Mouse (Mus musculus): ENCODE results near the gene Znhit6. TPM values are rescaled to one million over a fixed set of nuclear protein-coding genes. Genes with fewer than 3 reads are reported as not detected.

The Znhit6 gene
- total RNA-seq, 2 experiments from 2014 or later = 10.5 to 11.1 TPM

DNA sequence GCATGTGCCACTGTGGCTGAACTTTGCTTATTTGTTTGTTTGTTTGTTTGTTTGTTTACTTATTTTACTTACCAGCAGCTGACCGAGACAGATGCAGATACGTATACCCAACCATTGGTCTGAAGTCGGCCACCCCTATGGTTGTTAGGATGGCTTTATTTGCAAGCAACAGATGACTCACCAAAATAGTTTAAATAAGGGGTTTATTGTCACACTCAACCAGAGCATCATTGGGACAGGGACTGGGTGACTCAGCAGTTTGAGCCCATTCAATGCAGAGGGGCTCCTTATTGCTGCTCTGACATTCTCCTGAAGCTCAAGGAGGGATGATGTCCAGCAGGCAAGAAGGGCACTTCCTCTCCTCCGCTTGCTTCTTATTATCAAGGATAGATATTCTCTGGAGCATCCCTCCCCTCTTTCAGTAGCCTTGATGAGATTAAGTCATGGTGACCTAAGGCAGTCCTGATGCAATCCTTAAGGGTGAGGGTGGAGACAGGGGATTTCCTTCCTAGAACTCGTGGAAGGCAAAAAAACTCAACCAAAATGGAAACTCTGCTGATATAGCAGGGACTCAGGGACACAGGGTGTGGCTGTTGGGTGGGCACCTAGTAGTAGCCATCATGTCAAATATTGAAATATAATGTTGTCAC lies 65.2 kb downstream of the Znhit6 start:
- intact Hi-C loops (cut with DNase I) = no loop called here

DNA sequence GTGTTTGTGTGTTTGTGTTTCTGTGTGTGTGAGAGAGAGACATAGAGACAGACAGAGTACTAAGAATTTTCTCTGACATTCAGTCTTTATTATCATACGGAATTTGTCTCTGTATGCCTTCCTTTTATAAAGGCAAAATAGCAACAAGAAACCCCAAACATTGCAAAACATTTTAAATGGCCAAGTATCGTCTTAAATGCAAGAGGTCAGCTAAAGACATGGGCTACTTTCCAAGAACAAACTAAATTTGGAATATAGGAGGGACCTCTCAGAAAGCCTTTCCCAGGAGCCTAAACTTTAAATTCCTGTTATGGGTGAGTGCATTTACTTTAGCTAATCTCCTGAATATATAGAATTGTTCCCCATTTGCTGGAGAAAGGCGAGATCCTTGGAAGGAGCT lies 65.9 kb downstream of the Znhit6 start:
- no peak for DNase-seq (ENCODE audit: low spot score)
- intact Hi-C loops (cut with DNase I) = no loop called here

More for the DNA sequence above, 65.2 kb downstream of the Znhit6 start:
- DNase-seq (ENCODE audit: low spot score) = no peak

DNA sequence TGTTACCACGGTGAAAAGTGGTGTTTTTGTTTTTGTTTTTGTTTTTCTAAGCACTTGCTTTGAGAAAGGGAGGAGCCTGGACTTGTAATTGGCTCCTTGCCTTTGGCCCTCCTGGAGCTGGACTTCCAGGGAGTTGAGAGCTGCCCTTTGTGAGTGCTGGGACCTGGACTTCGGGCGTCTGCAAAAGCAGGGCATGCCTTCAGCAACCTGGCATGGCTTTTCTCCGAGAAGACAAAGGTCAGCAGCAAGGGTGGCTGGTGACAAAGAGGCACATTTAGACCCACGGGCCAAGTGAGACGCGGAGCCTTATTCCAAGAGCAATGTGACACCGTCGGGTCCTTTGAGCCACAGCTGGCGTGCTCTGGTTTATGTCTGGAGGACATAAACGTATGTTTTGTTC lies 66.9 kb downstream of the Znhit6 start:
- intact Hi-C loops (cut with DNase I) = no loop called here
- no peak for DNase-seq (ENCODE audit: low spot score)

DNA sequence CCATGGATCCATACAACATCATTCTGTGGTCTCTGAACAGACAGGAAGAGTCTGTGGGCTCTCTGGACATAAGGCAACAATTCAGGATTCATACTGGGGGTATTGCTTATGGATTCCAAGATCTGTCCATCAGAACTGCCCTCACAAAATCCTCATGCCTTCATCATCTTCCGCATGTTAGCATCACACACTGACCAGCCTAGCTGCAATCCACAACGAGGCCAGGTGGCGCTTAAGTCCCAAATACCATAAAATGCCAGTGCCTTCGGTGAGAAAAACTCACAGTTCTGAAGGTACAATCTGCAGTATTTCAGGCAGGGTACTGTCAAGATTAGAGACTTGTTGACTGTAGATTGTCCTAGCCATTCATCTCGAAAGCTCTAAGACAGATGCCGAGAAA lies 69.5 kb downstream of the Znhit6 start:
- DNase-seq (ENCODE audit: low spot score) = no peak
- intact Hi-C loops (cut with DNase I) = loop anchor here (5.0 kb wide), 1 partner anchor 262 kb away; no protein-coding TSS in a partner anchor

DNA sequence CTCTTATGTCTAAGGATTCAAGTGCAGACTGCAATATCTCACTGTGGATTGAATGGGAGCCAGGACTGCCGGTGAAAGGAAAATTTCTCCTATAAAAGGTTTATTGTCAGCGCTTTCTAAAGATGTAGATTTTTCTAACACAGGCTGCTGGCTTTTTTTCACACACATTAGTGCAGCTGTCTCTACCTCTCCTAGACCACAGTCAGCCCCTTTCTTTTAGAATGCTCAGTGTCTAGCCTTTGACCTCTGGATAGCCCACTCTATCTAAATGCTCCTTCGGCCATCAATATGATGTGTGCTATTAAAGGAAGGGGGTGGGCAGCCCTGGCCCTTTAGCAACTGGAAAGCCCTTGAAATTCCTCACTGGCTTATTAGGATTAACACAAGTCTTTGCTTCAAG lies 70.0 kb downstream of the Znhit6 start:
- intact Hi-C loops (cut with DNase I) = loop anchor here (5.0 kb wide), 1 partner anchor 261 kb away; no protein-coding TSS in a partner anchor
- no peak for DNase-seq (ENCODE audit: low spot score)

DNA sequence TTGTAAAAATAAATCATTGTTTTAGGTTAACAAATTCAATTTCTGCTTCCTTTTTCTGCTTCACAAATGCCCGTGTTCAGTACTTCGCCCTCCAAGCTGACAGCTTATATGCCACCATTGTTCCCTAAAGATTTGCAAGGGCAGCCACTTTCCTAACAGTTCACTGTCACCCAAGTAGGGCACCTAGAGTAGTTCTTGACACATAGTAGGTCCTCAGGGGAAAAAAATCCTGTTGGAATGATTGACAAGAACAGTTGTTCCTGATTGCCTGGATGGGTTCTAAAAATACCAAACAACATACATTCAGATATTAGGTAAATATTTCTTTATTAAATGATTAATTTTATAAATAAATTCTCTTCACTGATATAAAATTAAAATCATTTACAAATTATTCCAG lies 70.7 kb downstream of the Znhit6 start:
- DNase-seq (ENCODE audit: low spot score) = no peak
- intact Hi-C loops (cut with DNase I) = loop anchor here (5.0 kb wide), 1 partner anchor 261 kb away; no protein-coding TSS in a partner anchor

DNA sequence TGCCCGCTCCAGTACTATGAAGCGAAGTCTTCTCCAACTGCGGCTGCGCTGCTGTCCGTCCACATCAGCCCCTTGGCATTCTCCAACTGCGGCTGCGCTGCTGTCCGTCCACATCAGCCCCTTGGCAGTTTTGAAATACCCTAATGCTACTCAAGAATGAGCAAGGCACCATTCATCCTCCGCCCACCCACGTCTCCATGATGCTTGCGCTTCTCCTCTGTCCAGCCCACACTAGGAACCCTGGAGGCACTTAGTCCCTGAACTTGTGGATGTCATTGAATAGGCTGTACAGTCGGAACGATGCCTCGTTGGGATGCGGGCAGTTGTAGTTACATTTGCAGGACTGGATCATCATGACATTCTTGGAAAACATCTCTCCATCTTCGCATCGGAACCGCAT lies 71.4 kb downstream of the Znhit6 start:
- intact Hi-C loops (cut with DNase I) = loop anchor here (5.0 kb wide), 1 partner anchor 260 kb away; no protein-coding TSS in a partner anchor
- no peak for DNase-seq (ENCODE audit: low spot score)

DNA sequence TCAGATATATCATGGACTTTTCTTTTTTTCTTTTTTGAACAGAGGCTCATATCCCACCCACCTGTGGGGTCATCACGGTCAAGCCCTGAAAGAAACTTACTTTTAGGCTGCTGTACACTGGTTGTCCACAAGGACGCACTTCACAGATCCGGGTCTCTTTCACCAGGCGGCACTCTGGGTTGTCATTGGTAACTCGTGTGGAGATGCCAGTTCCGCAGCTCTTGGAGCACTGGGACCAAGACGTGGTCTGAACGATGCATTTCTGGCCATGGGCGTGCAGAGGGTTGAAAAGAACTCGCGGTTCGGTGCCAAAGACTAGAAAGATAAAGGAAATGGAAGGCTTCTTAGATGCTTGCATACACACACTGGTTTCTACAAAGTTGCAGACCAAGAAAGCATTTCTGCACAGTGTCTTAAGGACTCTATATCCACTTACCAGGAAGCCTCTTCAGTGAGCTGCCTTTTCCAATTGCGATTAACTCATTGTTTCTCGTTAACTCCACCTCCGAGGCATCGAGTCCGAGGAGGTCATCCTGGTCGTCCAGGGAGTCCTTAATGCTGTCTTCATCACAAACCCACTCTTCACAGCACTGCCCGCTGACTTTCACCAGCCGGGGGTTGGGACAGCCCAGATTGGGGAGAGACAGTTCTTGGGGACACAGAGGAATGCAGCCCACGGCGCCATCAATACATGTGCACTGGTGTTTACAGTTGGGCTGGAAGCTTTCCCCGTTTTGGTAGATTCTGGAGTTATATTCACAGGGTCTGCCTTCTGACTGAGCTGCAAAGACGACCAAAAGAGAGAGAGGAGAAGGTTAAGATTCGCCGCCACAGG lies 72.3 kb downstream of the Znhit6 start:
- intact Hi-C loops (cut with DNase I) = loop anchor here (2.0 to 5.0 kb wide), 3 partner anchors 66 to 259 kb away; no protein-coding TSS in a partner anchor
- no peak for DNase-seq (ENCODE audit: low spot score)

DNA sequence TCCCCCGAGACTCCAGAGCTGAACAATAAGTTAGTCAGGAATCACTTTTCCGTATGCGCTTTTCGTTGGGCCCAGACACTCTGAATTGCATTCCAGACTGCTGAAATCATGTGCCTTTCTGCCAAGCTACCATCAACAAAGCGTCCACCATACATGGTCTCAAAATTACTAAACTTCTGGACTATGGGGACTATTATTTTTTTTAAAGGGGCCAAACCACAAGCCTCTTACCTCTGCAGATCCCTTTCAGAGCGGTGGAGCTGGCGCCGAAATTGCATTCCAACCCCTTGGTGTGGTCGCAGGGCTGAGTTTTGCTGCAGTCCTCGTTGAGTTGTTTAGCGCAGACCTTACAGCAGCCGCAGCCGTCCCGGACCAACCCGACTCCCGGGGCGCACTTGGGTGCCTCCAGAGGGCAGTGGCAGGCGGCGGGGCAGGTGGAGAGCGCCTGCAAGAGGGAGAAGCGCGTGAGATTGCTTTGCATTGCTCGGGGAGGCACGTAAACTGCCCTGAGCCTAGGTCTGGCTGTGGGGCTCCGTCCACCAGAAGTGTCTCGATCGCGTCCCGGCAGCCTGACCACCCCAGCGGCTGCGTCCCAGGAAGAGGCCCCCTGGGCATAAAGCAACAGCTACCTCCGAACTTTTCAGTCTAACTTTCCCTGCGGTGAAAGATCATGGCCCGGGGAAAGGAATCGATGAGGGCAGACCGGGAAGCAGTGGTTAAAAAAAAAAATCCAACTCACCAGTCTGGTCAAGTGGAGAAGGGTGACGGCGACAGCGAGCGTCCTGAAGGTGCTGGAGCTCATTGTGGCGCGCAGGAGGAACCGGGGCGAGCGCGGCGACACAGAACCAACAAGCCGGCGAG lies 73.2 kb downstream of the Znhit6 start:
- intact Hi-C loops (cut with DNase I) = loop anchor here (2.0 to 5.0 kb wide), 3 partner anchors 66 to 258 kb away; no protein-coding TSS in a partner anchor
- no peak for DNase-seq (ENCODE audit: low spot score)

DNA sequence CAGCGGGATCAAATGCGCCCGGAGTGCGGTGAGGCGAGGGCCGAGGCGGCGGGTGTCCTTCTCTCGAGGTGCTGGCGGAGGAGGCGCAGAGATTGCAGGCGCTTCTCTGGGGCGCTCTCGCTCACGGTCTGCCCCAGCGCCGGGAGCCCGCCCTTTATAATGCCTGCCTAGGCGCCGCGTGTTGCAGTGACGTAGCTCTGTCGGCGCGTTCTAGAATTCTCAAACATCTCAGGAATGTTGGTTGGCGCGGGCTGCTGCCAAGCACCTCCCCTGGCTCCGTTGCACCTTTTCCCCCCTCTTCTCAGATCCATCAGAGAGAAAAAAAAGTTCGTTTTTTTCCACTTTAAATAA lies 73.8 kb downstream of the Znhit6 start, which contains the start of gene Ccn1:
Ccn1 (minus strand) TSS at position 130 of the 351 bp plus-strand sequence.
- DNase-seq (ENCODE audit: low spot score) = peak; percentile 89
- intact Hi-C loops (cut with DNase I) = loop anchor here (2.0 to 5.0 kb wide), 5 partner anchors 67 to 272 kb away; partner anchors contain the start of gene Bcl10

DNA sequence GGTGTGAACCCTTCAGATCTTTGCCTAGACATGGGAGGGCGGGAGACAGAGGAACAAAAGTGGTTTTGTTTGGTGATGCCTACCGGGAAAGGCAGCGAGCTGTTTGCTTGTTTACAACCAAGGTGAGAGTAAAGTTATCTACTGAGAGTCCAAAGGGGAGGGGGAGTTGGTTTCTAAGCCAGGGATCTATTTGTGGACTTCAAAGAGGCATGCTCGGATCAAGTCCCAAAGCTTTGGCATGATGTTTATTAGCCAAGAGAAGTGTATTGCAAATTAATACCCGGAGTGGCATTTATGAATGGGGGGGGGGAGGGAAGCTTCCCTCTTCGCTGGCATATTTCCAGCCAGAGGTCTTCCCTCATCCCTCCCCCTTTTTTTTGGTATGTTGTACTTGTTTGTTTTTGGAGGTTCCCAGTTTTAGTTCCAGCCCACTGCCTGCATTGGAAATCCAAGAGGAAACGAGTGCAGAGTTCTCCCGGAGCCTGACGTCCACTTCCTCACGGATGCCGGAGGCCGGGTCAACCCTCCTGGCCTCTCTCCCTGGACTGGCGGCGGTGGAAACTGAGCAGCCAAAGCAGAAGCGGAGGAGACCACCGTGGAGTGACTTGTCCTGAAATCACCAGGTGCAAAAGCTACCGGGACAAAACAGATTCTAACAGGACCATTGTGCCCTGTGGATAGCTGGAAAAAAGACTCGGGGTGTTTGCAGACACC lies 74.5 kb downstream of the Znhit6 start:
- intact Hi-C loops (cut with DNase I) = loop anchor here (2.0 to 5.0 kb wide), 2 partner anchors 174 to 272 kb away; partner anchors contain the start of gene Bcl10

DNA sequence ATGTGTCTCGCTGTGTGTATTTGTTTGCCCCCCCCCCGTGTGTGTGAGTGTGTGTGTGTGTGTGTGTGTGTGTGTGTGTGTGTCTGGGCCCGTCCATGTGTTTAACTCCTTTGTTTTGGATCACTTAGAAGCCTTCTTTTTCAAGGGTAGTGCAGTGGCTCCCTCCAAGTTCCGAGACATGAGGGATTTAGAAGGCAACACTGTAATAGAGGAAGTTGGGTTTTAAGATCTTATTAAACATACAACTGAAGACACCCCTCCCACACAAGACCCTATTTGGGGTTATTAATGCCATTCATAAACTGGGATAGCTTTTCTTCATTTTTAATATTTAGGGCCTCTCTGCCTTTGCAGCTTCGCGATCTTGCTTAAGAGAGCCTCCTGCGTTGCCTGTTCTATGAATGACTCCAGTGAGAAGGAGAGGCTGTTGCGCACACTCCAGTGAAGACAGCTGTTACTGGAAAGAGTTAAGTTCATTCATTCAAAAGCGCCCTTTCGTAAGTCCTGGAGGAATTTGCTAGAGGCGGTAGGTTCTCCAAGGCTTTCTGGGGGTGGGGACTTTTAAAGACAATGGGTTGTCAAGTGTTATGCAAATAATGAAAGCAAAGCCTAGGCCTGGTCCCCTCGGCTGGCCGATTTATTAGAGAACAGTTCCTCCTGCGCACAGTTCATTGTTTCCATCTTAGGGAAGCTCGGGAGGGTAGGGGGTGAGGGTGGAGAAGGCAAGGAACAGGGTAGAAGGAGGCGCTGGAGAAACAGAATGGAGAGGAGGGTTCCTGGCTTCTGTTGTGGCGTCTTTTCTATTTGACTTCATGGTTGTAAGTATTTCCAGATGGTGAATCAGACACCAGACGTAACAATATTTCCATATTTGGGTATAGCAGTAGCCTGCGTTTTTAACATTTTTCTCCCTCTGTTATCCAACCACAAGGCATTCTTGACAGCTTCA lies 75.3 kb downstream of the Znhit6 start:
- DNase-seq (ENCODE audit: low spot score) = no peak
- intact Hi-C loops (cut with DNase I) = loop anchor here (2.0 to 5.0 kb wide), 2 partner anchors 175 to 271 kb away; partner anchors contain the start of gene Bcl10

More for the DNA sequence above, 74.5 kb downstream of the Znhit6 start:
- DNase-seq (ENCODE audit: low spot score) = peak; percentile 71

DNA sequence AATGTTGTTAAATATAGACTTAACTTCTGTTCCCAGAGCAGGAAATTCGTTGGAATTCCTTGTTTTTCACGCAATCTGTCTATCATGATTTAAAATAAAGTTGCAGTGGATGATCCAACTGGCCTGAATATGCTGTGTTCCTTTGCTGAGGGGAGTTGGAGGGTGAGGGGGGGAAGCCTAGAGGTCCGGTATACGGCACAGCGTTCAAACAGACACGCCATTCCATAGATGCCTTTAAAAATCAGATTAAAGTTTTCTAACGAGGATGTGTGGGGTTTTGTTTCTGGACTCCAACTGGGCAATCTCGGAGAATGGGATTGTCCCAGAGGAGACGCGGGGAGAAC lies 75.9 kb downstream of the Znhit6 start:
- DNase-seq (ENCODE audit: low spot score) = no peak
- intact Hi-C loops (cut with DNase I) = loop anchor here (2.0 to 5.0 kb wide), 2 partner anchors 175 to 270 kb away; partner anchors contain the start of gene Bcl10

DNA sequence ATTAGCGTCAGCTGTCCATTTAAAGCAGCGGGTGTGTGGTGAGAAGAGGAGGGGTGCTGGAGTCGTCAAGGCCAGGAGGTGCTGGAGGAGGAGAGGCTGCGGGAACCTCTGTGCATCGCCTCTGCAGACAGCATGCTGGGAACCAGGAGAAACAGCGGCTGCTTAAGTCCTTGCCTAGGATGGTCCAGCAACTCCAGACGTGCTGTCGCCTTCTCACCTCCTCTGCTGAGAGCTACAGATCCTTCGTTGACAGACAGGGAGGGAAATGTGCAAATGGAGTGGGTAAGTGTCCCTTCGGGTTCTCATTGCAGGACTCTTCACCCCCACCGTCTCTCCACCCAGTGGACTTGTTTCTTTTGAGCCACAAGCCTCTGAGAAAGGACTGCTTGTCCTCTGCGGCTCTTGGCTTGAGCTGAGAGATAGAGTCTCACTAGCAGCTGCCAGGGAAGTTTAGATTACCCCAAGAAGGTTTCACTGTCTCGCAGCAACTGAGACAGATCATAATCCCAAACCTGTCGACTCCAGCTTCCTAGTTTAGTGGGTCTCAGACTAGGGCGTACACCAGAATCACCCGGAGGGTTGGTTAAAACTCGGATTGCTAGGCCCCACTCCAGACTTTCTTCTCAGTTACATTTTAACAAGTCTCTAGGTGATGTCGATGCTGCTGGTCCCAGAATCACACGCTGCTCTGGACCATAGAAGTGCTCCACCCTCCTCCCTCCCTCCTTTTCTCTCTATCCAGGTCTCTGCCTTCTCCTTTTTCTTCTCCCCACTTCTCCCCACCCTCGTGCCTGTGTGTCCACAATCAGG lies 76.5 kb downstream of the Znhit6 start:
- intact Hi-C loops (cut with DNase I) = loop anchor here (5.0 kb wide), 1 partner anchor 270 kb away; the partner anchor contains the start of gene Bcl10
- DNase-seq (ENCODE audit: low spot score) = no peak

DNA sequence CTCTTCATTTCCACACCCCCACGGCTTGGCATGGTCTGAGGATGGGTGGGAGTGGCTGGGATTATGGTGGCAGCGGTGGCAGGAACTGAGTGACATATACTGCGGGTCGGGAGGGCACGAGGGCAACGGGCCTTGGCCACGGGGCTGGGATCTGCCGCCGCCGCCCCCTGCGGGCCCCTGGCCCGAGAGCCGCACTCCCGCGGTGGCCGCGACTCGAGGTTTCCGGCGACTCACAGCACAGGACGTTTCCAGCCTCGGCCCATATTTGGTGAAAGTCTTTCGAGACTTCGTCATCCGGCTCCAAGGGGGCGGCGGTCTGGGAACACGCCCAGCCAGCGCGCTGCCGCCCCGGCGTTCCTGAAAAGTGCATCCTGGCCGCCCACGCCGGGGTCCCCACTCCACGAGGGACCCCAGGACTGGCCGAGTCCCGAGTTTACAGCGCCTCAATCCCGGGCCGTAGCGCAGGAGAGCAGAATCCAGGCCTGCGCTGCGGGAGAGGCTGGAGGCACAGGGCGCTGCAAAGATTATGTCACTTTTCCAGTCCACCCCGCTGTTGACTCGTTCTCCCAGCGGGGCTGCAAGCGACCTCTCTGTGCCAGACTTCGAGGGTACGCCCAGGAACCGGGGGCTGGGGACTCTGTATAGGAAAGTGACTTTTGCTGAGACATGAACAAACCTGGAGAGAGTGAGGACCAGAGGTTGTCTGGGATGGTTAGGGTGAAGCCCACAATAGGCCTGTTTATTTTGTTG lies 77.4 kb downstream of the Znhit6 start:
- DNase-seq (ENCODE audit: low spot score) = peak; percentile 77
- intact Hi-C loops (cut with DNase I) = loop anchor here (5.0 kb wide), 1 partner anchor 269 kb away; the partner anchor contains the start of gene Bcl10

DNA sequence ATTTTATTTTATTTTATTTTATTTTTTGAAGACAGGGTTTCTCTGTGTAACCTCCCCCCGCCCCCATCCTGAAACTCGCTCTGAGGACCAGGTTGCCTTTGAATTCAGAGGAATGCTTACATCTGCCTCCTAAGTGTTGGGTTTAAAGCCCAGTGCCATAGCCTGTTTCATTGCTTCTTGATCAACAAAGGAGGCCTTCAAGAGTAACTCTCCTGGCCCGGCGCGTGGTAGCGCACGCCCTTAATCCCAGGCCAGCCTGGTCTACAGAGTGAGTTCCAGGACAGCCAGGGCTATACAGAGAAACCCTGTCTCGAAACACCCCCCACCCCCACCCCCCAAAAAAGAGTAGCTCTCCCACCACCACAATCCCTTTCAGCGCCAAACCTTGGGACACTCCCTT lies 78.0 kb downstream of the Znhit6 start:
- DNase-seq (ENCODE audit: low spot score) = no peak
- intact Hi-C loops (cut with DNase I) = loop anchor here (5.0 kb wide), 1 partner anchor 268 kb away; the partner anchor contains the start of gene Bcl10
